Mouse (Mus musculus) neural tube, embryonic 15.5 days (tissue): Measurements from ENCODE around the gene Cldn11. TPM values are rescaled to one million over a fixed set of nuclear protein-coding genes. Genes with fewer than 3 reads are reported as not detected.

Source experiments
- ATAC-seq: fragments of 200-750 bp; cut with Nextera tagmentation; 2 replicates; pipeline ENCODE4 v1.8.0; 2017; ENCODE audit warnings: mild to moderate bottlenecking, moderate TSS enrichment, moderate library complexity; ENCODE audit not compliant: low FRiP score
- H3K27ac ChIP-seq: fragments of 300-500 bp; sonication (generic); replicated peaks from 2 replicates; pipeline ENCODE4 v1.5.1; 2015; ENCODE audit warnings: mild to moderate bottlenecking, inconsistent platforms
- H3K27me3 ChIP-seq: fragments of 300-500 bp; sonication (generic); replicated peaks from 2 replicates; pipeline ENCODE4 v1.6.1; 2015; ENCODE audit warnings: inconsistent platforms
- H3K36me3 ChIP-seq: fragments of 300-500 bp; sonication (generic); 2 replicates; pipeline ENCODE4 v1.6.1; 2015; ENCODE audit warnings: inconsistent platforms
- H3K4me1 ChIP-seq: fragments of 300-500 bp; sonication (generic); 2 replicates; pipeline ENCODE4 v1.6.1; 2015; ENCODE audit warnings: inconsistent platforms
- H3K4me2 ChIP-seq: fragments of 300-500 bp; sonication (generic); 2 replicates; pipeline ENCODE4 v1.6.1; 2015; ENCODE audit warnings: inconsistent platforms, mild to moderate bottlenecking, moderate library complexity
- H3K4me3 ChIP-seq: fragments of 300-500 bp; sonication (generic); replicated peaks from 2 replicates; pipeline ENCODE4 v1.5.1; 2015; ENCODE audit warnings: mild to moderate bottlenecking, inconsistent platforms
- H3K9ac ChIP-seq: fragments of 300-500 bp; sonication (generic); replicated peaks from 2 replicates; pipeline ENCODE4 v1.6.1; 2015; ENCODE audit warnings: mild to moderate bottlenecking, inconsistent platforms
- H3K9me3 ChIP-seq: fragments of 300-500 bp; sonication (generic); replicated peaks from 2 replicates; pipeline ENCODE4 v1.6.1; 2016; ENCODE audit warnings: inconsistent platforms
- WGBS: fragments of 180-500 bp; shearing (Covaris S2); methylation state at CpG from one replicate; pipeline ENCODE4 v1.1.7; 2015; ENCODE audit warnings: mixed read lengths; 5-methylcytosine and 5-hydroxymethylcytosine counted together
- polyA plus RNA-seq: library from polyadenylated mRNA; unstranded; fragments of >200 nt; fragmentation: Nextera tagmentation; extraction: Ambion mirVana; gene quantifications from 2 replicates; pipeline ENCODE4 v1.2.1, GENCODE M21; 2015

The Cldn11 gene
- polyA plus RNA-seq, 1 experiment from 2014 or later, result 30.3 TPM

DNA sequence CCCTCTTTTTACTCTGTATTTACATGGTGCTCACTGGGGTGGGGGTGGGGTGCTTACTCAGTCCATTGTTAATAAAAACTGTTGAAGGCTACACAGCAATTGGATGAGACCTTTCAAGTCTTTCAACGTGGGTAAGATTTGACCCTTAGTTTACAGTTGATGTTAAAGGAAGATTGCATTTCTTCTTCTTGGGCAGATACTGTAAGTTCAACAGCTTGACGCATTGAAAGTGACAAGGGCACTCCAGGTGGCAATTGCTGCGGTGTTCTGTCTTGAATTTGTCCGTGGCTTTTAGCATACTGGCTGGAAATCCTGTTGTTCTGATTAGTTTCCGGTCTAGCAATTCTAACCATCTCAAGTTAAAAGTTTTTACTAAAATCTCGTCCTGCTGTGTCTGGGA is 11.6 kb downstream of the Cldn11 start:
- H3K4me2 ChIP-seq, result no peak overlapping the region
- H3K27ac ChIP-seq, result no peak overlapping the region
- no peak overlapping the region for H3K9ac ChIP-seq
- no peaks in the 10 kb centered on the region for H3K9me3 ChIP-seq
- no peaks in the 10 kb centered on the region; the same call in 1 of the 2 replicates for H3K4me1 ChIP-seq
- no peaks in the 10 kb centered on the region for H3K27me3 ChIP-seq
- ATAC-seq, result no peak
- no peaks in the 10 kb centered on the region for H3K36me3 ChIP-seq
- WGBS, result 31% methylated on average over 6 of the region's 6 CpGs
- H3K4me3 ChIP-seq, result no peak overlapping the region

DNA sequence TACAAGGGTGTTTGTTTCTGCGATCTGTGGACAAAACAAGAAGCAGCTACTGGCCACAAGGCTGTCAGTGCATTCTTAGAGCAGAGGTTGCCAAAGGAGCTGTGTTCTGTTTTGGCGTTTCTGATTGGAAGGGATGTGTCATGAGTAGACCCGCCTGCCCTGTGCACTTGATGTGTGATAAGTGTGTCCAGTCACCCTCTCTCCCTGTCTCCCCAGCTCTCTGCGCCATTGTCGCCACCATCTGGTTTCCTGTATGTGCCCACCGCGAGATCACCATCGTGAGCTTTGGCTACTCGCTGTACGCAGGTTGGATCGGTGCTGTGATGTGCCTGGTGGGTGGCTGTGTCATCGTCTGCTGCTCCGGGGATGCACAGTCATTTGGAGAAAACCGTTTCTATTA is 13.1 kb downstream of the Cldn11 start:
- WGBS, result 97% methylated on average over 14 of the region's 14 CpGs
- H3K9me3 ChIP-seq, result no peaks in the 10 kb centered on the region

DNA sequence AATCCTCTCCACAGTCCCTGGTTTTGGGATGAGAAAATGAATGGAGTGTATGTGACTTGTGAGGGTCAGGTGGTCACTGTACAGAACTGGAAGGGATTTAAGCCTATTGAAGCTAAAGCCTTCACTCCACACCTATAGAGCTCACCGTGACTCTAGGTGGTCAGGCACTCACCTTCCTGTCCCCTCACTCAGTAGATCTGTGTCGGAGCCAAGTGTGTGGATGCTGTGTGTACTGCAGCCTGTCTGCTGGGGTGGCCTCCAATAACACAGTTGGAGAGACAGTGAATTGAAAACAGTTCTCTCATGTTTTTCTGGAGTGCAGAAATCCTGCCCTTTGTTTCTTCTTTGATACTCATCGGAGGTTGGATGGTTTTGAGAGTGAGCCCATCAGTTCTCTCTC is 16.1 kb downstream of the Cldn11 start:
- no peaks in the 10 kb centered on the region for H3K9me3 ChIP-seq
- no peak overlapping the region for H3K4me3 ChIP-seq
- H3K36me3 ChIP-seq, result no peaks in the 10 kb centered on the region
- H3K4me2 ChIP-seq, result no peak overlapping the region
- no peak overlapping the region for H3K9ac ChIP-seq
- no peak for ATAC-seq
- no peaks in the 10 kb centered on the region for H3K4me1 ChIP-seq
- no peaks in the 10 kb centered on the region for H3K27me3 ChIP-seq
- H3K27ac ChIP-seq, result no peak overlapping the region
- 67% methylated on average over 3 of the region's 3 CpGs for WGBS

More for the DNA sequence above, 13.1 kb downstream of the Cldn11 start:
- ATAC-seq, result no peak
- Histone ChIP-seq H3K27me3 (no peaks in the 10 kb centered on the region), H3K4me1 (no peaks in the 10 kb centered on the region), H3K9ac (no peak overlapping the region), H3K36me3 (no peaks in the 10 kb centered on the region), H3K27ac (no peak overlapping the region), H3K4me3 (no peak overlapping the region), H3K4me2 (no peak overlapping the region)

DNA sequence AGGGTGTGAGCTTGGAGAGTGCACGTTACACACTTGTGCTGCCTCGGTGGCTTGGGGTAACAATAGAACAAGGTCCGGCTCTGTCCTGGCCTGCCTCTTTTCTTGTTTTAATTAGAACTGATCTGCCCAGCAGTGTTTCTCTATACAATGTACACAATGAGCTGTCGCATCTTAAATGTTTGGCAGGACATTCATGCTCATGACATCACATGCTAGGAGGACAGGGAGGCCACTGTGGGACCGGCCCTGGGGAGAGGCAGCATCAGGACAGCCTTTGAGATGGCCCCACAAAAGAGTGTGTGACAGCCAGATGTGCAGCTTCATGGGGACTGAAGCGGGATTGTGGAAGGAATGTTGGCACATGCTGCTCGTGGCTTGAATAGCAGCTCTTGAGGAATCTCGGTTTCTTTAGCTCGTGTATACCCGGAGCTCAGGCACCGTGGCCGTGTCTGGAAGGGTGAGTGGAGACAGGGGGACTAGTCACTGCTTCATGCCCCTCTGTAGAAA is 16.7 kb downstream of the Cldn11 start:
- Histone ChIP-seq H3K9ac (no peak overlapping the region), H3K4me2 (no peak overlapping the region), H3K27me3 (no peaks in the 10 kb centered on the region), H3K9me3 (no peaks in the 10 kb centered on the region), H3K36me3 (no peaks in the 10 kb centered on the region), H3K4me3 (no peak overlapping the region), H3K4me1 (no peaks in the 10 kb centered on the region), H3K27ac (no peak overlapping the region)
- WGBS, result 44% methylated on average over 12 of the region's 12 CpGs
- ATAC-seq, result peak; percentile 68; the same call in 1 of the 2 replicates

DNA sequence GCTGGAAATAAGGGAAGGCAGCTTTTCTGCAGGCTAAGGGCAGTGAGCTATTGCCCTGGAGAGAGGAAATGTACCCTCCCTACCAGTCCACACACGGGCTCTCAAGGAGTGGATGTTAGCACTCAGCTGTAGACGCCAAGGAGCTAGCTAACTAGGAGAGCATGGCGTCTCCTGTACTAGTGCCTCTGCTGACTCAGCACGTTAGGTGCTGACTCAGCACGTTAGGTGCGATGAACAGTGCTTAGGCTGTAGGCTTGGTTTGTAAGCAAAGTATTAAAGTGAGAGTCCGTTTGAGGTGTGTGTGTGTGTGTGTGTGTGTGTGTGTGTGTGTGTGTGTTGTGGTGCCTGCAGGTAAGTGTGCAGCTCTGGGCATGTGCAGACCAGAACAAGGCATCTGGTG is 40.6 kb downstream of the Cldn11 start:
- Histone ChIP-seq H3K9me3 (no peaks in the 10 kb centered on the region), H3K4me1 (no peaks in the 10 kb centered on the region), H3K36me3 (no peaks in the 10 kb centered on the region), H3K9ac (no peak overlapping the region), H3K4me3 (no peak overlapping the region), H3K27me3 (no peaks in the 10 kb centered on the region), H3K4me2 (no peak overlapping the region), H3K27ac (no peak overlapping the region)
- 93% methylated on average over 7 of the region's 7 CpGs for WGBS
- no peak for ATAC-seq

DNA sequence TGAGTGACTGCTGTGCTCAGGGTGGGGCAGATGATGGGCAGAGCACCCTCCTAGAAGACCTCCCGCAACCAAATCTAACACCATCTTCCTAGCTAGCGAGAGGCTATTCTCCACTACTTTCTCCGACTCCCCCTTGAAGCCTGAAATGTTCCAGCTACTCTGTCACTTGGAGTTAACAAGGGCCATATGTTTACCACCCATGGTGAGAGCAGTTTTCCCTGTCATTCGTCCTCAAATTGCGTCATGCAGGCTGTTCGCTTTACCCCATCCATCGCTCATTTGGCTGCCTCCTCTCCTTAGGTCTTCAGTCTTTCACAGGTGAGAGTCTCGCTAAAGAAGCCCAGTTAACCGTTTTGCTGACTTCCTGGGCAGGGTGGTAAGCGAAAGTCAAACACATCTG is 41.7 kb downstream of the Cldn11 start:
- no peak overlapping the region for H3K9ac ChIP-seq
- H3K9me3 ChIP-seq, result no peaks in the 10 kb centered on the region
- 65% methylated on average over 10 of the region's 10 CpGs for WGBS
- no peak overlapping the region for H3K4me2 ChIP-seq
- ATAC-seq, result no peak
- H3K4me3 ChIP-seq, result no peak overlapping the region
- H3K36me3 ChIP-seq, result no peaks in the 10 kb centered on the region
- H3K4me1 ChIP-seq, result no peaks in the 10 kb centered on the region
- H3K27me3 ChIP-seq, result no peaks in the 10 kb centered on the region
- H3K27ac ChIP-seq, result no peak overlapping the region

DNA sequence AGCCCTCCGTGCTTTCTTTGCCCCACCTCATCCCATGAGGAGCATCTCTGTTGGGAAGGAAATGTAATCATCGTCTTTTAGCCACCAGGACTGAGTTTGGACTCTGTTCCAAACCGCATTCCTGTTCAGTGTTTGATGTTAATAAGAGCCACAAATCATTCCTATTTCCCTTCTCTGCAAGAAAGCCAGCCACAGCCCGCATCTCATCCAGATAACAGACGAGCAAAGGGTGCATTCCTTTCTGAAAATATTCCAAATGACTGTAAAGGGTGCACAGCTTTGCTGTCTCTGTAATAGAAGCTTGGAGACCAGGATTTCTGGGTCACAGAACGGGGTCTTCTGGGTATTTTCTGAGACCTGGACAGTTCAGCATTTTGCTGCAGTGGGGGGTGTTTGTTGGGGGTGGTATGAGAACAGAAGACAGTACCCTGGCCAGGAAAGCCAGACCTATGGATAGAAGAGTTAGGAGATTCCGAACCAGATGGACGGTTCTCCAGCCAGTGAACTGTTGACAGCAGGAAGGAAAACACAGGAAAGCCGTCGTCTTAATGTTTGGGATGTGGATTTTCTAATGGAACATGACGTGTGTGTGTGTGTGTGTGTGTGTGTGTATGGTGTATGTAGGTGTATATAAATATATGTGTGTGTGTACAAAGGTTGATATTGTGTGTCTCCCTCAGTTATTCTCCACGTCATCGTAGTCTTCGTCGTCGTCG is 49.6 kb downstream of the Cldn11 start:
- Histone ChIP-seq H3K27ac (no peak overlapping the region), H3K4me2 (no peak overlapping the region), H3K9ac (no peak overlapping the region), H3K4me3 (no peak overlapping the region), H3K27me3 (no peaks in the 10 kb centered on the region), H3K9me3 (no peaks in the 10 kb centered on the region), H3K4me1 (no peaks in the 10 kb centered on the region), H3K36me3 (no peaks in the 10 kb centered on the region)
- no peak for ATAC-seq
- WGBS, result 82% methylated on average over 17 of the region's 17 CpGs

DNA sequence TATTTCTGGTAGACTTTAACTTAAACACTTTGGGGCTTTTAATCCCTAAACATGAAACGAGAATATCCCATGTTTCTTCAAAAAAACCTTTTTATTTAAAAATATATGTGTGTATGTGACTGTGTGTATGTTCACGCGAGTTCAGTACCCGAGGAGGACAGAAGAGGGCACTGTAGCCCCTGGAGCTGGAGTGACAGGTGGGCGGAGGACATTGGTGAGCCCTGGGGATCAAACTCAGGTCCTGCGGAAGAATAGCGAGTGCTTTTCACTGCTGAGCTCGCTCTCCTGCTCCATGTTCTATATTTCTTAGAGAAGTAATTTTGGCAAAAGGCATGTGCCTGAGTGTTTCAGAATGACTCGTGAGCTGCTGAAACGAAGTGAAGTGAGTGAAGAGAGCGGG is 54.2 kb downstream of the Cldn11 start:
- no peak overlapping the region for H3K4me2 ChIP-seq
- no peaks in the 10 kb centered on the region for H3K9me3 ChIP-seq
- no peak overlapping the region for H3K9ac ChIP-seq
- peaks cover 2% of the 10 kb centered on the region for H3K4me1 ChIP-seq
- no peak for ATAC-seq
- H3K36me3 ChIP-seq, result no peaks in the 10 kb centered on the region
- no peak overlapping the region for H3K4me3 ChIP-seq
- H3K27ac ChIP-seq, result no peak overlapping the region
- WGBS, result 94% methylated on average over 11 of the region's 11 CpGs
- no peaks in the 10 kb centered on the region for H3K27me3 ChIP-seq

DNA sequence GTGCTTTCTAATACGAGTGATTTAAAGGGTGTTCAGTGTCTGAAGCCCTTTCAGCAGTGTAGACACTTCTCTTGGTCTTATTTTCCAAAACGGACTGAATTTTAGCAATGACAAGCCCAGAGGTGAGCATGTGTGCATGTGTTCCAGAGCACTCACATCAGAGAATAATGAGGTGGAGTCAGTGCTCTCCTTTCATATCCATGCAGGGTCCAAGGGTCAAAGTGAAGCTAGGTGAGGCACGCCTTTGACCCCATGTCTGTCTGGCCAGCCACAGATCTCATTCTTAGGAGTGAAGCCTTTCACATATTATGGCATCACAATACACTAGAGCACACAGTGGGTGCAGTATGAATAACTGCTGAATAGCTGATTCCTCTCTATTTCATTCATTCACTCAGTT is 55.4 kb downstream of the Cldn11 start:
- H3K36me3 ChIP-seq, result no peaks in the 10 kb centered on the region
- H3K9ac ChIP-seq, result no peak overlapping the region
- H3K9me3 ChIP-seq, result no peaks in the 10 kb centered on the region
- H3K27me3 ChIP-seq, result no peaks in the 10 kb centered on the region
- peaks cover 8% of the 10 kb centered on the region for H3K4me1 ChIP-seq
- ATAC-seq, result no peak
- H3K4me2 ChIP-seq, result no peak overlapping the region
- WGBS, result 83% methylated on average over 3 of the region's 3 CpGs
- no peak overlapping the region for H3K27ac ChIP-seq
- H3K4me3 ChIP-seq, result no peak overlapping the region

DNA sequence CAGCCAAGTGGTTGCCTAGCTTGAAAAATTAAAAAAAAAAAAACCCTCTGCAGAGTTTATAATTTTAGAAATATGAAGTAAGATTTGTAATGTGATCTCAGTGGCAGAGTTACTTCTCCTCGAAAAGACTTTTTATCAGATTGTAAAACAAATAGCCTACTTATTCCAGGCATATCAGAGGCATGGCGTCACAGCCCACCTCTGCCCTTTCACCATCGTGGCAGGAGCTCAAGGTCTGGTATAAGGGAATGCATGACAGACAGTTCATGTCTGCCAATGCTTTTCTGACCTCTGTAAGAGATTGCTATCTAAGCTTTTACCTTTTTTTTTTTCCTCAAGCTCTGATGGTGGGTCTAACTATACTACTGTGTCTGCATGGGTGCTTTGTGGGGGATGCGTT is 58.3 kb downstream of the Cldn11 start:
- Histone ChIP-seq H3K4me2 (no peak overlapping the region), H3K27ac (no peak overlapping the region), H3K9me3 (no peaks in the 10 kb centered on the region), H3K4me3 (no peak overlapping the region), H3K9ac (no peak overlapping the region), H3K27me3 (no peaks in the 10 kb centered on the region), H3K36me3 (no peaks in the 10 kb centered on the region), H3K4me1 (peaks cover 15% of the 10 kb centered on the region)
- no peak for ATAC-seq
- 65% methylated on average over 4 of the region's 4 CpGs for WGBS

DNA sequence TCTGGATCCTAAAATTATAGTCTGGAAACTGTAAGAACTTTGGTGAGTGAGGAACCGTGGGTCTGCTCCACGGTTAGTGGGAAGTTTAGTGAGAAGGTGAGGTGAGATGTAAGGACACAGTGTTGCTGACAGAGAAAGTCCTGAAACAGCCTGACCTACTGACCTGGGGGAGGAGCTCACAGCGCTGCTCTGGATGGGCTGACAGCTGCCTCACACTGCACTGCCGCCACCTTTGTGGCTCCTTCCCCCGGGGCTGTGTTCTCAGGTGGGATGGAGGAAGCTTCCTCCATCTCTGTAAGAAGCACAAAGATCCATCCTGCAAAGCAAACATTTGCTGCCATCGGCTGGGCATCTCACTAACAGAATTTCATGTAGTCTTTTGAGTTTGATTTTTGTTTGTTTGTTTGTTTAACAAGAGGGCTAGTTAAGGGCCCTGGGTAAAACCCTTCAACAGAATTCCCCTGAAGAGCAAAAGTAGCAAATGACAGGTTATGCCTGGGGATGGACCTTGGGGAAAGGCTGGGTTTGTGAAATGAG is 58.8 kb downstream of the Cldn11 start:
- no peaks in the 10 kb centered on the region for H3K27me3 ChIP-seq
- no peak for ATAC-seq
- H3K4me3 ChIP-seq, result no peak overlapping the region
- H3K36me3 ChIP-seq, result no peaks in the 10 kb centered on the region
- WGBS, result 16% methylated on average over 6 of the region's 6 CpGs
- no peaks in the 10 kb centered on the region for H3K9me3 ChIP-seq
- H3K27ac ChIP-seq, result no peak overlapping the region
- peaks cover 20% of the 10 kb centered on the region for H3K4me1 ChIP-seq
- H3K9ac ChIP-seq, result no peak overlapping the region
- no peak overlapping the region for H3K4me2 ChIP-seq

DNA sequence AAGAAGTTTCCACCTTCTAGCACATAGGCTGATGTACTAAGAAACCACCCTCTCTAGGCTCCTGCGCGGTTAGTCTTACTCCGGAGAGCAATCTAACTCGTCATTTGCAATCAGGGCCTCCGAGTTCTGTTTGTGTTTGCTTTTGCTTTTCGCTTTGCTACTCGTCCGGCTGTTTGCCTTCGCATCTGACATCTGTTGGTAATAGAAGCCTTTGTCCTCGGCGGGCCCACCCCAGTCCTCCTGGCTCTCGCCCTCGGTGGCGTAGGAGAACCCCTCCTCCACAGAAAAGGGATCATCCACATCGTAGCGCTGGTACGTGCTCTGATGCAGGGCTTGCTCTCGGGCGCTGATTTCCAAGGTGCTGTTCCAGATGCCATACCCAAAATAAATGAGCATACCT is 59.3 kb downstream of the Cldn11 start:
- no peak for ATAC-seq
- H3K36me3 ChIP-seq, result no peaks in the 10 kb centered on the region
- H3K27ac ChIP-seq, result no peak overlapping the region
- peak overlapping the region; percentile 46 for H3K4me2 ChIP-seq
- H3K4me1 ChIP-seq, result peaks cover 24% of the 10 kb centered on the region
- 7% methylated on average over 19 of the region's 19 CpGs for WGBS
- H3K9ac ChIP-seq, result no peak overlapping the region
- no peak overlapping the region for H3K4me3 ChIP-seq
- H3K27me3 ChIP-seq, result no peaks in the 10 kb centered on the region
- H3K9me3 ChIP-seq, result no peaks in the 10 kb centered on the region
